Mouse (Mus musculus) CH12.LX (cell line): ENCODE results near the gene Cd37. TPM values are rescaled to one million over a fixed set of nuclear protein-coding genes. Genes with fewer than 3 reads are reported as not detected.

Experiments used
- DNase-seq: peaks from one replicate; pipeline ENCODE4 v3.0.0-alpha.2; 2013; ENCODE audit errors: extremely low read depth
- H3K27ac ChIP-seq: 2 replicates; pipeline ENCODE4 v1.5.1; 2012; ENCODE audit warnings: low read depth, mild to moderate bottlenecking, control low read depth, moderate library complexity; ENCODE audit not compliant: insufficient read depth
- H3K27me3 ChIP-seq: replicated peaks from 2 replicates; pipeline ENCODE3; 2012; ENCODE audit warnings: inconsistent platforms
- H3K36me3 ChIP-seq, 2 experiments: replicated peaks in 1 of 2; 2 replicates each; pipeline versions ENCODE3 to v1.6.1; 2012; ENCODE audit warnings: inconsistent platforms in 1 of 2, low read length in 1 of 2, mild to moderate bottlenecking in 1 of 2, mixed read lengths in 1 of 2, moderate library complexity in 1 of 2; ENCODE audit not compliant: control insufficient read depth in 1 of 2, insufficient read depth in 1 of 2
- H3K4me1 ChIP-seq, 2 experiments: 2 replicates each; pipeline ENCODE4 v1.6.1; 2012; ENCODE audit warnings: inconsistent platforms in 1 of 2, moderate library complexity in 1 of 2; ENCODE audit not compliant: insufficient read depth in 2 of 2, control insufficient read depth in 1 of 2
- H3K4me2 ChIP-seq: 2 replicates; pipeline ENCODE4 v1.6.1; 2012; ENCODE audit warnings: low read depth, mild to moderate bottlenecking, control low read depth; ENCODE audit not compliant: poor library complexity, insufficient read depth, severe bottlenecking
- H3K4me3 ChIP-seq, 3 experiments: fragments of 150-350 bp in 1 of 3; sonication (generic) in 1 of 3; replicated peaks in 1 of 3; 2 replicates each; pipeline versions ENCODE3 to v1.5.1; 2011 to 2012; ENCODE audit warnings: low read depth in 2 of 3, low read length in 2 of 3, mild to moderate bottlenecking in 2 of 3, moderate library complexity in 2 of 3, control low read depth in 1 of 3, improper control_type of control experiment in 1 of 3, inconsistent platforms in 1 of 3, mixed read lengths in 1 of 3; ENCODE audit not compliant: poor library complexity in 1 of 3
- H3K79me2 ChIP-seq: replicated peaks from 2 replicates; pipeline ENCODE4 v1.6.1; 2012; ENCODE audit warnings: mild to moderate bottlenecking, moderate library complexity; ENCODE audit not compliant: control insufficient read depth, poor library complexity, insufficient read depth, severe bottlenecking; ENCODE audit errors: extremely low read depth
- H3K9ac ChIP-seq: 2 replicates; pipeline ENCODE4 v1.6.1; 2012; ENCODE audit warnings: low read depth, mild to moderate bottlenecking, control low read depth, moderate library complexity; ENCODE audit not compliant: insufficient read depth
- H3K9me3 ChIP-seq: replicated peaks from 2 replicates; pipeline ENCODE3; 2012; ENCODE audit warnings: low read length, inconsistent platforms, mixed read lengths
- BHLHE40 ChIP-seq: IDR thresholded peaks from 2 replicates; pipeline ENCODE4 v1.6.1; 2011; ENCODE audit warnings: mild to moderate bottlenecking, low read depth, low read length, improper control_type of control experiment
- CHD1 ChIP-seq: IDR thresholded peaks from 2 replicates; pipeline ENCODE4 v1.6.1; 2012; ENCODE audit warnings: low read depth, low read length, improper control_type of control experiment, inconsistent platforms
- CTCF ChIP-seq, 2 experiments: IDR thresholded peaks in 1 of 2; conservative IDR thresholded peaks in 1 of 2; 2 replicates each; pipeline ENCODE4 v1.5.1; 2011 to 2012; ENCODE audit warnings: low read depth in 2 of 2, low read length in 2 of 2, improper control_type of control experiment in 1 of 2, inconsistent platforms in 1 of 2, mild to moderate bottlenecking in 1 of 2, moderate library complexity in 1 of 2
- EP300 ChIP-seq: IDR thresholded peaks from 2 replicates; pipeline ENCODE4 v1.6.1; 2011; ENCODE audit warnings: low read length, improper control_type of control experiment
- ETS1 ChIP-seq: conservative IDR thresholded peaks from 2 replicates; pipeline ENCODE4 v1.6.1; 2012; ENCODE audit warnings: low read depth, mild to moderate bottlenecking, inconsistent platforms, low read length, improper control_type of control experiment, moderate library complexity
- GABPA ChIP-seq: IDR thresholded peaks from 2 replicates; pipeline ENCODE4 v1.6.1; 2012; ENCODE audit warnings: low read depth, low read length, improper control_type of control experiment, inconsistent platforms; ENCODE audit not compliant: insufficient replicate concordance
- HCFC1 ChIP-seq: IDR thresholded peaks from 2 replicates; pipeline ENCODE4 v1.6.1; 2012; ENCODE audit warnings: low read depth, mild to moderate bottlenecking, inconsistent platforms, low read length, improper control_type of control experiment
- JUN ChIP-seq: IDR thresholded peaks from 2 replicates; pipeline ENCODE4 v1.6.1; 2011; ENCODE audit warnings: low read depth, mild to moderate bottlenecking, low read length, improper control_type of control experiment, moderate library complexity; ENCODE audit not compliant: insufficient read depth
- JUND ChIP-seq: conservative IDR thresholded peaks from 2 replicates; pipeline ENCODE4 v1.6.1; 2011; ENCODE audit warnings: low read depth, low read length, improper control_type of control experiment
- KAT2A ChIP-seq: IDR thresholded peaks from 2 replicates; pipeline ENCODE4 v1.6.1; 2012; ENCODE audit warnings: low read length, improper control_type of control experiment, inconsistent platforms; ENCODE audit not compliant: insufficient replicate concordance
- MAX ChIP-seq: IDR thresholded peaks from 2 replicates; pipeline ENCODE4 v1.6.1; 2011; ENCODE audit warnings: low read length, improper control_type of control experiment
- MXI1 ChIP-seq: IDR thresholded peaks from 2 replicates; pipeline ENCODE4 v1.6.1; 2011; ENCODE audit warnings: mild to moderate bottlenecking, low read depth, low read length, improper control_type of control experiment
- MYC ChIP-seq: IDR thresholded peaks from 2 replicates; pipeline ENCODE4 v1.6.1; 2011; ENCODE audit warnings: low read depth, mild to moderate bottlenecking, improper control_type of control experiment, low read length
- NELFE ChIP-seq: IDR thresholded peaks from 2 replicates; pipeline ENCODE4 v1.6.1; 2011; ENCODE audit warnings: low read depth, low read length, improper control_type of control experiment
- POLR2AphosphoS2 ChIP-seq: IDR thresholded peaks from 2 replicates; pipeline ENCODE4 v1.6.1; 2011; ENCODE audit warnings: low read depth, low read length, improper control_type of control experiment
- RCOR1 ChIP-seq: conservative IDR thresholded peaks from 2 replicates; pipeline ENCODE4 v1.6.1; 2012; ENCODE audit warnings: low read depth, mild to moderate bottlenecking, inconsistent platforms, low read length, improper control_type of control experiment
- SIN3A ChIP-seq: IDR thresholded peaks from 2 replicates; pipeline ENCODE4 v1.6.1; 2012; ENCODE audit warnings: low read length, improper control_type of control experiment, inconsistent platforms
- SMC3 ChIP-seq: IDR thresholded peaks from 2 replicates; pipeline ENCODE4 v1.6.1; 2011; ENCODE audit warnings: low read depth, low read length, improper control_type of control experiment
- TBP ChIP-seq: conservative IDR thresholded peaks from 2 replicates; pipeline ENCODE4 v1.6.1; 2011; ENCODE audit warnings: low read depth, low read length, improper control_type of control experiment
- TCF12 ChIP-seq: IDR thresholded peaks from 2 replicates; pipeline ENCODE4 v1.6.1; 2014; ENCODE audit warnings: low read depth, mild to moderate bottlenecking, inconsistent platforms, low read length, improper control_type of control experiment
- UBTF ChIP-seq: IDR thresholded peaks from 2 replicates; pipeline ENCODE4 v1.6.1; 2012; ENCODE audit warnings: low read depth, mild to moderate bottlenecking, inconsistent platforms, low read length, improper control_type of control experiment, moderate library complexity
- ZKSCAN1 ChIP-seq: IDR thresholded peaks from 2 replicates; pipeline ENCODE4 v1.6.1; 2012; ENCODE audit warnings: low read depth, inconsistent platforms, low read length, improper control_type of control experiment, borderline replicate concordance
- ZMIZ1 ChIP-seq: IDR thresholded peaks from 2 replicates; pipeline ENCODE4 v1.6.1; 2012; ENCODE audit warnings: low read depth, mild to moderate bottlenecking, inconsistent platforms, low read length, improper control_type of control experiment
- dilution Hi-C: fragments of 300-500 bp; cut with MboI; formaldehyde crosslinking; loops from 2 replicates; pipeline ENCODE4 v1.14.3; 2020; ENCODE audit warnings: low sequenced_read_pairs; ENCODE audit not compliant: extremely low pct_unique_long_range_greater_than_20kb, extremely low pct_ligation_motif_present
- in situ Hi-C: fragments of 300-500 bp; cut with MboI; formaldehyde crosslinking; loops from 3 replicates; pipeline ENCODE4 v1.14.3; 2019; ENCODE audit warnings: low sequenced_read_pairs, low pct_ligation_motif_present, low pct_unique_long_range_greater_than_20kb, mixed read lengths
- polyA plus RNA-seq: library from polyadenylated mRNA; unstranded; fragments of >175 nt; gene quantifications from 2 replicates; pipeline ENCODE4 v1.2.1, GENCODE M21; 2012; ENCODE audit warnings: low read depth; ENCODE audit not compliant: insufficient read length
- total RNA-seq, 2 experiments: library from RNA; depleted of rRNA; stranded (reverse); fragments of 300-350 nt in 1 of 2; fragments of >200 nt in 1 of 2; gene quantifications; 2 replicates each; pipeline ENCODE4 v1.2.3; 2012 to 2014

Cd37 gene
- total and polyA plus RNA-seq, 3 experiments, result 73.8 to 437 (median 91.1) TPM

- no peaks in the 10 kb centered on the region for H3K36me3 ChIP-seq
- DNase-seq, result no peak
- H3K4me1 ChIP-seq, result peaks cover 0 to 13% of the 10 kb centered on the region in 2 experiments; a peak in 3 of 4 replicates
- H3K27ac ChIP-seq, result no peak overlapping the region
- no peak overlapping the region for H3K9ac ChIP-seq
- H3K27me3 ChIP-seq, result peaks cover 89% of the 10 kb centered on the region
- dilution Hi-C loops, result no loop called here
- no peak overlapping the region for H3K4me2 ChIP-seq
- in situ Hi-C loops, result no loop called here
- TF ChIP-seq CHD1, result no peak
- TF ChIP-seq BHLHE40, result no peak
- no peak for TF ChIP-seq SIN3A
- no peak for TF ChIP-seq SMC3
- TF ChIP-seq TBP, result no peak
- TF ChIP-seq NELFE, result no peak
- TF ChIP-seq MAX, result no peak
- TF ChIP-seq ZKSCAN1, result no peak
- no peak for TF ChIP-seq MYC
- no peak for TF ChIP-seq CTCF (conservative IDR thresholded peaks at IDR 0.05 in 1 of 2, IDR thresholded peaks at IDR 0.05 in 1 of 2; ENCODE audit: low read depth in 2 of 2, low read length in 2 of 2)
- TF ChIP-seq POLR2AphosphoS2, result no peak
- no peak for TF ChIP-seq JUN
- TF ChIP-seq GABPA, result no peak
- no peak for TF ChIP-seq HCFC1
- TF ChIP-seq JUND, result no peak
- TF ChIP-seq RCOR1, result no peak
- no peak for TF ChIP-seq EP300
- TF ChIP-seq KAT2A, result no peak
- TF ChIP-seq ETS1, result no peak
- TF ChIP-seq ZMIZ1, result no peak
- TF ChIP-seq, all 38 proteins: peak for 0
- Histone ChIP-seq H3K4me3 (no peak overlapping the region), H3K79me2 (no peaks in the 10 kb centered on the region), H3K9me3 (no peaks in the 10 kb centered on the region)
Observed at GRCm38 (mm10) chr7:45190186-45190585, 48.7 kb downstream of the Cd37 start.

GRCm38 (mm10) chr7:45189600-45189999, 49.3 kb downstream of the Cd37 start:
- Histone ChIP-seq H3K9ac (no peak overlapping the region), H3K27ac (no peak overlapping the region), H3K79me2 (no peaks in the 10 kb centered on the region), H3K9me3 (no peaks in the 10 kb centered on the region), H3K36me3 (no peaks in the 10 kb centered on the region), H3K4me1 (peaks cover 0 to 8% of the 10 kb centered on the region in 2 experiments; a peak in 3 of 4 replicates), H3K4me2 (no peak overlapping the region), H3K27me3 (peaks cover 90% of the 10 kb centered on the region), H3K4me3 (no peak overlapping the region)
- in situ Hi-C loops, result no loop called here
- TF ChIP-seq KAT2A (no peak), ETS1 (no peak), UBTF (no peak), ZMIZ1 (no peak), TCF12 (no peak), EP300 (no peak), MXI1 (no peak), SMC3 (no peak)
- no peak for DNase-seq
- dilution Hi-C loops, result no loop called here
